Mouse (Mus musculus): Measurements from ENCODE around the gene Olfr491. TPM values are rescaled to one million over a fixed set of nuclear protein-coding genes. Genes with fewer than 3 reads are reported as not detected.

The Olfr491 gene
- not detected for total RNA-seq (2021)

DNA sequence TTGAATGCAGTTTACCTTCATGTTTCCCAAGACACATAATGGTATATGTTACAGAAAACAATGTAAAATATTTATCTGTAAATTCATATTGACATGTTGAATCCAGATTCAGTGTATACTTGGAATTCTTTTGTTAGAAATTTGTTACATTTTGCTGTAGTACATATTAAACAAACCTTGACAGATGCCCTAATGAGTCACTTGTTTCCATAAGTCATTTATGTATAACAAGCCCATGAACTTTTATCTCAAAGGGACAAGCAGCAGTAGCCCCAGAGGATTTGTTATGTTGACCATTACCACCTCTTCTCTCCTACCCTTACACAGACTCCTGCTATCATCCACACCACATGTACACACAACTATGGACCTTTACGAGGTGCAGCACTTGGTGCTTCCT lies at the start of gene Olfr491:
Gene Olfr491 (plus strand): TSS at position 301 of the 400 bp plus-strand sequence.
- intact Hi-C loops (cut with DNase I) = no loop called here
- DNase-seq = no peak

DNA sequence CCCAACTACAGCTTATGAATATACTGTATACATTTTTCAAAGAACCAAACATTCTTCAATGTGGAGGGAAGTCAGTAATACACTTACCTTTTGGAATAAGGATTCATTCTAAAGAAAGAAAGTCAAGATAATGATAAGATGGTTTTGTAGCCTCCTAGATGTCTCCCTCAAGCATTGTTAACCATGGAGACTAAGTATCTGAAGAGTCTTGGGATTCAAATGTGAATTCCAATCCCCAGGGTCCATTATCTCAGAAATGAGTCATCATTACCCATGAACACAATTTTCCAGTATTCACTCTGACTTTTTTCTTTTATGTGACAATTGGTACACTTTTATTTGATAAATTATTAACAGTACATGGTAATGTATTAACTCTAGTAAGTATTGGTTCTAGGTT lies 24.4 kb upstream of the Olfr491 start, which contains the start of gene Olfr490:
Gene Olfr490 (minus strand): TSS at position 101 of the 400 bp plus-strand sequence.
- no peak for DNase-seq
- intact Hi-C loops (cut with DNase I) = no loop called here

DNA sequence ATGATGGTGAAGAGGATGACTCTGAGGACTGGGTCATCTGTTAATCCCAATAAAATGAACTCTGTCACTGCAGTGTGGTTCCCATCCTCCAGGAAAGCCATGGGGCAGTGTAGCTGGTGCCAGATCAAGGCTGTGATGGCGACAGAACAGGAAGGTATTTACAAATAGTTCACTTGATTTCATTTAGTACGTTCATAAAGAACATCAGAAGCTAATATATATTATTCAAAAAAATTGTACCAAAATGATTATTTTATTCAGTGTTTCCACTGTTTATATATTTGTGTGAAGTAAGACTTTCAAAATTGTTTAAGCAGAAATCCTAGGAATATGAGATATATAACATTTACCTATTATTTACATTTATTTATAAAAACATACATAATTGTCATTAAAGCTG lies 10.3 kb downstream of the Olfr491 start, which contains the start of gene Olfr492:
Gene Olfr492 (minus strand): TSS at position 101 of the 400 bp plus-strand sequence.
- DNase-seq = no peak
- intact Hi-C loops (cut with DNase I) = no loop called here

DNA sequence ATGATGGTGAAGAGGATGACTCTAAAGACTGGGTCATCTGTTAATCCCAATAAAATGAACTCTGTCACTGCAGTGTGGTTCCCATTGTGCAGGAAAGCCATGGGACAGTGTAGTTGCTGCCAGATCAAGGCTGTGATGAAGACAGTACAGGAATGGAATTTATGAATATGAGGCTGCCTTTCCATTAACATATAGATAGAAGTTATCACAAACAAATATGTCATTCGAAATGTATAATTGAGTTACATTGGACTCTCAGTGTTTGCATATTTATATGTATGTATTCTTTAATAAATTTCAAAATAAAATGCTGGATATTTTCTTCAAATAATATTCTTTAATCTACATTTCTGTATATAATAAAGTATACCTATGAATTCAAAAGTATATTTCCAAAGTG lies 33.6 kb downstream of the Olfr491 start, which contains the start of gene Olfr493:
Gene Olfr493 (minus strand): TSS at position 101 of the 400 bp plus-strand sequence.
- intact Hi-C loops (cut with DNase I) = no loop called here
- DNase-seq = no peak

DNA sequence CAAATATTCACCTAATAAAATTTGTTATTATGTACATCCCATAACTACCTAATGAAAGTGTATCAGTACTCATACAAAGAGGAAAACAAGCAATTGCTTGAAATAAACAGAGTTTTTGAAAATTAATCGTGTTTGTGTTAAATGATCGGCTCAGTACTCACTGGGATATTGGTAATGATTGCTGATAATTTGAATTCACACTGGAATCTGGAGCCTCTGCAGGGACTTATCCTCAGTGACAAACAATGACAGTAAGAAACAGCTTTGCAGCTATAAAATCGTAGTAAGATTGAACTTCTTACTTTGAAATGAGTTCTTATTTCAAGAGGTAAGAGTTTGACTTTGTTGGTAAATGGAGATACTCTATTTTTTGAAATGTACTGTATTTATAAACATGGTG lies 51.8 kb downstream of the Olfr491 start, which contains the start of gene Olfr494:
Gene Olfr494 (plus strand): TSS at position 301 of the 400 bp plus-strand sequence.
- intact Hi-C loops (cut with DNase I) = no loop called here
- no peak for DNase-seq

Other genes with a start within 250 kb of the Olfr491 start
- not detected for gene Olfr480, start 246.1 kb upstream of the Olfr491 start, total RNA-seq (2021)
- gene Olfr481, start 233.6 kb upstream of the Olfr491 start, total RNA-seq (2021) = not detected
- gene Olfr482, start 215.9 kb upstream of the Olfr491 start, total RNA-seq (2021) = 1 to 10 TPM in 1 of 2 experiments, under 1 TPM in 1; 0.62 to 1.0 TPM
- gene Olfr483, start 212.6 kb upstream of the Olfr491 start, total RNA-seq (2021) = not detected
- not detected for gene Olfr484, start 186.0 kb upstream of the Olfr491 start, total RNA-seq (2021)
- not detected for gene Olfr485, start 153.6 kb upstream of the Olfr491 start, total RNA-seq (2021)
- gene Olfr486, start 140.7 kb upstream of the Olfr491 start, total RNA-seq (2021) = not detected
- gene Olfr487, start 98.8 kb upstream of the Olfr491 start, total RNA-seq (2021) = not detected
- not detected for gene Olfr488, start 55.1 kb upstream of the Olfr491 start, total RNA-seq (2021)
- gene Olfr490, start 24.5 kb upstream of the Olfr491 start, total RNA-seq (2021) = not detected
- not detected for gene Olfr492, start 10.2 kb downstream of the Olfr491 start, total RNA-seq (2021)
- gene Olfr493, start 33.5 kb downstream of the Olfr491 start, total RNA-seq (2021) = not detected
- gene Olfr494, start 51.9 kb downstream of the Olfr491 start, total RNA-seq (2021) = not detected
- not detected for gene Olfr495, start 79.7 kb downstream of the Olfr491 start, total RNA-seq (2021)
- not detected for gene Olfr497, start 107.0 kb downstream of the Olfr491 start, total RNA-seq (2021)
- gene Olfr498, start 151.9 kb downstream of the Olfr491 start, total RNA-seq (2021) = not detected
- not detected for gene Olfr502, start 211.6 kb downstream of the Olfr491 start, total RNA-seq (2021)
- gene Olfr503, start 231.1 kb downstream of the Olfr491 start, total RNA-seq (2021) = not detected